Mouse (Mus musculus) midbrain, embryonic 16.5 days (tissue): ENCODE data around the gene Paqr7. TPM values are rescaled to one million over a fixed set of nuclear protein-coding genes. Genes with fewer than 3 reads are reported as not detected.
A peak's percentile ranks its signal among the peaks of the same experiment; 100 is the strongest.
"Not testable (repeated sequence)": the region's sequence is repeated elsewhere in the genome, so short reads cannot be mapped to it uniquely, and the experiment has no call there.

Experiments used
- ATAC-seq: fragments of 200-750 bp; cut with Nextera tagmentation; 2 replicates; pipeline ENCODE4 v1.8.0; 2017; ENCODE audit warnings: moderate TSS enrichment
- H3K27ac ChIP-seq: fragments of 300-500 bp; sonication (generic); 2 replicates; pipeline ENCODE4 v1.5.1; 2014; ENCODE audit warnings: mild to moderate bottlenecking, low read length, mixed read lengths
- H3K27me3 ChIP-seq: fragments of 300-500 bp; sonication (generic); 2 replicates; pipeline ENCODE4 v1.6.1; 2014; ENCODE audit warnings: low read depth, low read length, mixed read lengths; ENCODE audit not compliant: control insufficient read depth, insufficient read depth
- H3K36me3 ChIP-seq: fragments of 300-500 bp; sonication (generic); 2 replicates; pipeline ENCODE4 v1.6.1; 2014; ENCODE audit warnings: mild to moderate bottlenecking, low read length, moderate library complexity, mixed read lengths; ENCODE audit not compliant: control insufficient read depth, insufficient read depth
- H3K4me1 ChIP-seq: fragments of 300-500 bp; sonication (generic); 2 replicates; pipeline ENCODE4 v1.6.1; 2014; ENCODE audit warnings: mild to moderate bottlenecking, low read length, mixed read lengths; ENCODE audit not compliant: control insufficient read depth, insufficient read depth
- H3K4me2 ChIP-seq: fragments of 300-500 bp; sonication (generic); 2 replicates; pipeline ENCODE4 v1.6.1; 2014; ENCODE audit warnings: mild to moderate bottlenecking, low read length, mixed read lengths
- H3K4me3 ChIP-seq: fragments of 300-500 bp; sonication (generic); 2 replicates; pipeline ENCODE4 v1.5.1; 2014; ENCODE audit warnings: low read depth, mild to moderate bottlenecking, low read length, moderate library complexity, mixed read lengths
- H3K9ac ChIP-seq: fragments of 300-500 bp; sonication (generic); 2 replicates; pipeline ENCODE4 v1.6.1; 2014; ENCODE audit warnings: low read depth, low read length, mixed read lengths
- H3K9me3 ChIP-seq: fragments of 300-500 bp; sonication (generic); replicated peaks from 2 replicates; pipeline ENCODE4 v1.6.1; 2014; ENCODE audit warnings: mild to moderate bottlenecking, low read length, mixed read lengths; ENCODE audit not compliant: control insufficient read depth, poor library complexity, severe bottlenecking
- WGBS: fragments of 180-500 bp; shearing (Covaris S2); extraction: QIAGEN DNeasy Blood & Tissue Kit; methylation state at CpG from one replicate; pipeline ENCODE4 v1.1.7; 2014; 5-methylcytosine and 5-hydroxymethylcytosine counted together
- polyA plus RNA-seq: library from polyadenylated mRNA; unstranded; fragments of >200 nt; fragmentation: Nextera tagmentation; extraction: Ambion mirVana; gene quantifications from 2 replicates; pipeline ENCODE4 v1.2.1, GENCODE M21; 2015

The Paqr7 gene
- polyA plus RNA-seq, 1 experiment from 2014 or later: 36.2 TPM

GRCm38 (mm10) chr4:134494161-134494560 lies 2.3 kb upstream of the Paqr7 start:
- H3K4me2 ChIP-seq, H3K4me3 ChIP-seq, H3K27me3 ChIP-seq, H3K9me3 ChIP-seq, H3K9ac ChIP-seq, H3K36me3 ChIP-seq, ATAC-seq: not testable (repeated sequence)
- Histone ChIP-seq H3K27ac (0 out of 2 replicates have a peak overlapping the region, but pooled peaks have one; percentile 64), H3K4me1 (peaks cover 32% of the 10 kb centered on the region)
- 95% methylated on average over 5 of the region's 6 CpGs for WGBS

GRCm38 (mm10) chr4:134494780-134495545 lies 1.5 kb upstream of the Paqr7 start:
- Histone ChIP-seq H3K27ac (peak overlapping the region; percentile 64), H3K4me2 (no peak overlapping the region), H3K9ac (0 out of 2 replicates have a peak overlapping the region, but pooled peaks have one; percentile 10), H3K36me3 (no peaks in the 10 kb centered on the region), H3K4me3 (no peak overlapping the region), H3K27me3 (no peaks in the 10 kb centered on the region), H3K9me3 (no peaks in the 10 kb centered on the region), H3K4me1 (peaks cover 32% of the 10 kb centered on the region)
- ATAC-seq: 0 out of 2 replicates have a peak, but pooled peaks have one; percentile 17
- 63% methylated on average over 16 of the region's 16 CpGs for WGBS

- H3K4me3 ChIP-seq: no peak overlapping the region
- H3K9ac ChIP-seq: no peak overlapping the region
- no peak overlapping the region for H3K4me2 ChIP-seq
- H3K4me1 ChIP-seq: peaks cover 32% of the 10 kb centered on the region
- H3K9me3 ChIP-seq: no peaks in the 10 kb centered on the region
- H3K27ac ChIP-seq: no peak overlapping the region
- 55% methylated on average over 5 of the region's 5 CpGs for whole genome bisulfite sequencing
- no peaks in the 10 kb centered on the region for H3K27me3 ChIP-seq
- no peaks in the 10 kb centered on the region for H3K36me3 ChIP-seq
- no peak for ATAC-seq
Measured at GRCm38 (mm10) chr4:134495546-134495923, 962 bp upstream of the Paqr7 start.

- Histone ChIP-seq H3K9ac (peak overlapping the region; percentile 88), H3K4me3 (peak overlapping the region; percentile 55), H3K9me3 (no peaks in the 10 kb centered on the region), H3K36me3 (no peaks in the 10 kb centered on the region), H3K27me3 (no peaks in the 10 kb centered on the region), H3K4me1 (peaks cover 32% of the 10 kb centered on the region), H3K4me2 (peak overlapping the region; percentile 66), H3K27ac (peak overlapping the region; percentile 80)
- ATAC-seq: peak; percentile 46
- WGBS: 7% methylated on average over 6 of the region's 6 CpGs
Measured at GRCm38 (mm10) chr4:134497223-134497622, 726 bp downstream of the Paqr7 start.

GRCm38 (mm10) chr4:134497986-134498731 lies 1.7 kb downstream of the Paqr7 start:
- H3K9ac ChIP-seq: peak overlapping the region; percentile 88
- peak; percentile 29; the same call in 1 of the 2 replicates for ATAC-seq
- H3K4me3 ChIP-seq: peak overlapping the region; percentile 55

GRCm38 (mm10) chr4:134498983-134499382 lies 2.5 kb downstream of the Paqr7 start:
- not testable (repeated sequence) for H3K27me3 ChIP-seq, H3K9ac ChIP-seq, H3K4me3 ChIP-seq, H3K9me3 ChIP-seq, H3K36me3 ChIP-seq, ATAC-seq, H3K4me2 ChIP-seq, H3K27ac ChIP-seq
- H3K4me1 ChIP-seq: peaks cover 32% of the 10 kb centered on the region
- WGBS: 87% methylated on average over 6 of the region's 6 CpGs

More at GRCm38 (mm10) chr4:134497986-134498731, 1.7 kb downstream of the Paqr7 start:
- Histone ChIP-seq H3K27me3 (no peaks in the 10 kb centered on the region), H3K27ac (peak overlapping the region; percentile 80), H3K4me1 (peaks cover 32% of the 10 kb centered on the region), H3K9me3 (no peaks in the 10 kb centered on the region), H3K4me2 (peak overlapping the region; percentile 66), H3K36me3 (no peaks in the 10 kb centered on the region)
- 59% methylated on average over 12 of the region's 12 CpGs for WGBS

- WGBS: 95% methylated on average over 6 of the region's 6 CpGs
- peaks cover 21% of the 10 kb centered on the region for H3K4me1 ChIP-seq
- H3K9me3 ChIP-seq: no peaks in the 10 kb centered on the region
- H3K27ac ChIP-seq: no peak overlapping the region
- no peaks in the 10 kb centered on the region for H3K36me3 ChIP-seq
- no peak overlapping the region for H3K9ac ChIP-seq
- no peak for ATAC-seq
- H3K4me3 ChIP-seq: no peak overlapping the region
- H3K4me2 ChIP-seq: no peak overlapping the region
- H3K27me3 ChIP-seq: no peaks in the 10 kb centered on the region
Measured at GRCm38 (mm10) chr4:134501095-134501494, 4.6 kb downstream of the Paqr7 start.

- Histone ChIP-seq H3K9ac (no peak overlapping the region), H3K9me3 (no peaks in the 10 kb centered on the region), H3K36me3 (peaks cover 13% of the 10 kb centered on the region), H3K4me2 (no peak overlapping the region), H3K4me1 (no peaks in the 10 kb centered on the region), H3K27me3 (no peaks in the 10 kb centered on the region), H3K27ac (no peak overlapping the region), H3K4me3 (no peak overlapping the region)
- WGBS: 81% methylated on average over 4 of the region's 4 CpGs
- no peak for ATAC-seq
Measured at GRCm38 (mm10) chr4:134503686-134504357, 7.3 kb downstream of the Paqr7 start.
